Mouse (Mus musculus): ENCODE data around the gene Hlf.

DNA sequence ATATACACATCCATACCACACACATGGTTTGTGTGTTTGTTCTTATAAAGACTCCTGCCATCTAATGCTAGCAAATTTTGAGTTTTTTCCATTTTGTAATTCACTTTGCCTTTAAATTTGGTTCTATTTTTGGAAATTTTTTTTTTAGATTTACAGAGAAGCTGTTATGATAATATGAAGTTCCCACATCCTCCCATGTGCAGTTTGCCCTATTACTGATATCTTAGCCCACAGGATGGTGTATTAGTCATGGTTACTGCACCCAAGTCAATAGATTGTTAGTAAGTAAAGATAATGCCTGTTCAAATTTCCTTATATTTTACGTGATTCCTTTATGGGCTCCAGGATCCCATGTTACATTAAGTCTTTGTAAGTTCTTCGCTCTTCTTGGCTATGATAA lies 96.1 kb downstream of the Hlf start:
- no peak for TF ChIP-seq POLR2A (IDR thresholded peaks at IDR 0.05; ENCODE audit: insufficient read depth, low read depth, low read length)
- TF ChIP-seq CTCF (IDR thresholded peaks at IDR 0.05; ENCODE audit: insufficient read depth, low read depth, low read length), result no peak

Measured in olfactory bulb, adult 2 months (tissue).